Mouse (Mus musculus) kidney, embryonic 14.5 days (tissue): ENCODE results near the gene Rad54l2. TPM values are rescaled to one million over a fixed set of nuclear protein-coding genes. Genes with fewer than 3 reads are reported as not detected.

Source experiments
- ATAC-seq: fragments of 200-750 bp; cut with Nextera tagmentation; 2 replicates; pipeline ENCODE4 v1.8.0; 2017; ENCODE audit warnings: moderate number of reproducible peaks, mild to moderate bottlenecking, moderate TSS enrichment, moderate library complexity; ENCODE audit not compliant: low FRiP score, low TSS enrichment
- H3K27ac ChIP-seq: fragments of 300-500 bp; sonication (generic); 2 replicates; pipeline ENCODE4 v1.5.1; 2014; ENCODE audit warnings: low read depth, mild to moderate bottlenecking, low read length, moderate library complexity, mixed read lengths
- H3K27me3 ChIP-seq: fragments of 300-500 bp; sonication (generic); 2 replicates; pipeline ENCODE4 v1.6.1; 2014; ENCODE audit warnings: mild to moderate bottlenecking, low read length; ENCODE audit not compliant: control insufficient read depth, insufficient read depth
- H3K36me3 ChIP-seq: fragments of 300-500 bp; sonication (generic); 2 replicates; pipeline ENCODE4 v1.6.1; 2014; ENCODE audit warnings: low read length, mixed read lengths; ENCODE audit not compliant: control insufficient read depth, insufficient read depth
- H3K4me1 ChIP-seq: fragments of 300-500 bp; sonication (generic); 2 replicates; pipeline ENCODE4 v1.6.1; 2014; ENCODE audit warnings: low read length, mixed read lengths; ENCODE audit not compliant: control insufficient read depth, insufficient read depth
- H3K4me2 ChIP-seq: fragments of 300-500 bp; sonication (generic); replicated peaks from 2 replicates; pipeline ENCODE4 v1.6.1; 2014; ENCODE audit warnings: low read depth, mild to moderate bottlenecking, low read length
- H3K4me3 ChIP-seq: fragments of 300-500 bp; sonication (generic); 2 replicates; pipeline ENCODE4 v1.5.1; 2014; ENCODE audit warnings: mild to moderate bottlenecking, low read length
- H3K9ac ChIP-seq: fragments of 300-500 bp; sonication (generic); 2 replicates; pipeline ENCODE4 v1.6.1; 2014; ENCODE audit warnings: low read depth, mild to moderate bottlenecking, low read length, moderate library complexity
- H3K9me3 ChIP-seq: fragments of 300-500 bp; sonication (generic); 2 replicates; pipeline ENCODE4 v1.6.1; 2016; ENCODE audit warnings: low read length; ENCODE audit not compliant: control insufficient read depth
- WGBS: fragments of 180-500 bp; shearing (Covaris S2); extraction: QIAGEN DNeasy Blood & Tissue Kit; methylation state at CpG from one replicate; pipeline ENCODE4 v1.1.7; 2014; 5-methylcytosine and 5-hydroxymethylcytosine counted together
- polyA plus RNA-seq: library from polyadenylated mRNA; unstranded; fragments of >200 nt; fragmentation: Nextera tagmentation; extraction: Ambion mirVana; gene quantifications from 2 replicates; pipeline ENCODE4 v1.2.1, GENCODE M21; 2014

Gene Rad54l2
- polyA plus RNA-seq, 1 experiment from 2014 or later: 7.5 TPM

DNA sequence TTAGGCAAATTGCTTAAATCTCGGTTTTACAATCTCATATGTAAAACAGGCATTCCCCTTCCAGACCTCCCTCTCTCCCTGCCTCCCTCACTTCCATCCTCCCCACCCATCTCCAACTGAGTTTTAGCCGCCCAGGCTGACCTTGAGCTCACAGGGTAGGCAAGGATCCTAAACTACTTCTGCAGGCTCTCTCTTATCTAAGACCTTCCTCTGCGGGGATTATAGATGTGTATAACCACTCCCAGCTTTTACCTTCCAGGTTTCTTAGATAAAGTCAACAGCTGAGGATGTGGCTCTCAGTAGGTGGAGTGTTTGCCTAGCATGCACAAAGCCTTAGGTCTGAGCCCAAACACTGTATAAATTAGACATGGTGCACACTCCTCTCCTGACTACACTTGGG lies 18.8 kb downstream of the Rad54l2 start:
- Histone ChIP-seq H3K4me2 (no peak overlapping the region), H3K9ac (no peak overlapping the region), H3K36me3 (no peaks in the 10 kb centered on the region), H3K27ac (no peak overlapping the region), H3K27me3 (no peaks in the 10 kb centered on the region), H3K4me3 (no peak overlapping the region), H3K9me3 (no peaks in the 10 kb centered on the region), H3K4me1 (no peaks in the 10 kb centered on the region)
- ATAC-seq: no peak
- WGBS: 83% methylated on average over 3 of the region's 3 CpGs

DNA sequence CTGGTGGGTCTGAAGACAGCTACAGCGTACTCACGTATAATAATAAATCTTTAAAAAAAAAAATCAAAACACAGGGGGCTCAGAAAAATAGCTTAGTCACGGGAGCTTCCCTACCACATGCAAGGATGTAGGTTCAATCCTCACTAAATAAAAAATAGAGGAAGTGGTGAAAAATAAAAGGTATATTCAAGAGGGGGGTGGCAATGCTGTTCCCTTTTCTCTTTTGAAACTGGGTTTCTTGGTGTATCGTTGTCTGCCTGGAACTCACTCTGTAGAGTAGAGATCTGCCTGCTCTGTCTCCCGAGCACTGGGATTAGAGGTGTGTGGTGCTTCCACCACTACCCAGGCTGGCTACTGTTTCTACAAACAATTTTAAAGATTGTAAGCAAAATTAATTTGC lies 19.2 kb downstream of the Rad54l2 start:
- Histone ChIP-seq H3K27me3 (no peaks in the 10 kb centered on the region), H3K4me2 (no peak overlapping the region), H3K4me1 (no peaks in the 10 kb centered on the region), H3K36me3 (no peaks in the 10 kb centered on the region), H3K4me3 (no peak overlapping the region), H3K27ac (no peak overlapping the region), H3K9me3 (no peaks in the 10 kb centered on the region), H3K9ac (no peak overlapping the region)
- no peak for ATAC-seq
- WGBS: 97% methylated on average over 5 of the region's 5 CpGs

DNA sequence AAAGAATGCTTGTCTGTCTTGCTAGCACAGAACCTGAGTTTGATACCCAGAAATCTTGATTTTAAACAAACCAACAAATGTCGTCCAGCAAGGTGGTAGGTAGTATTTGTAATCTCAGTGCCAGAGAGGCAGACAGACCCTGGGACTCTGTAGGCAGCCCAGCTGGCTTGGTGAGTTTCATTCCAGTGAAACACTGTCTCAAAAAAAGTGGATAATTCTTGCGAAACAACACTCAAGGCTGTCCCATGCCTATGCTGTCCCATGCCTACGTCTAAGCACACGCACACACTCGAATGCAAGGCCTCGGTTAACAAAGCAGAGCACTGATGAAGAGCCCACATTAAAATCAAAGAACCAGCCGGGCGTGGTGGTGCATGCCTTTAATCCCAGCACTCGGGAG lies 32.6 kb downstream of the Rad54l2 start:
- Histone ChIP-seq H3K27me3 (no peaks in the 10 kb centered on the region), H3K4me2 (no peak overlapping the region), H3K4me1 (no peaks in the 10 kb centered on the region), H3K9me3 (no peaks in the 10 kb centered on the region), H3K36me3 (peaks cover 15% of the 10 kb centered on the region; the same call in 1 of the 2 replicates), H3K4me3 (no peak overlapping the region), H3K9ac (no peak overlapping the region), H3K27ac (no peak overlapping the region)
- no peak for ATAC-seq
- 93% methylated on average over 9 of the region's 9 CpGs for WGBS

DNA sequence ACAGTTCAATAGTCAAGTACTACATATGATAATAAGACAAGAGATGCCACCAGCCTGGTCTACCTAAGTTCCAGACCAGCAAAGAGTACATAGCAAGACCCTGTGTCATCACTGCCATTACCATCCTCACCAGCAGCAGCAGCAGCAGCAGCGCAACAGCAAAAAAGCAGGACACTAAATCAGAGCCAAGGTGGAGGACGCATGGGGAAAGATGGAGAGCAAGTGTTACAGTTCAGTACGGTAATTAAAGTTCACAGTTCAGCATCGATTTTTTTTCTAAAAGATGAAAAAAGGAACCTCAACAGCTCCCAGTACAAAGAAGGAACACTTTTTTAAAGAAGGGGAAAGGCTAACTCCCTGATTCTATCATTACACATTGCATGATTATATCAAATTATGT lies 33.2 kb downstream of the Rad54l2 start:
- H3K27ac ChIP-seq: no peak overlapping the region
- 89% methylated on average over 4 of the region's 4 CpGs for whole genome bisulfite sequencing
- no peaks in the 10 kb centered on the region for H3K27me3 ChIP-seq
- no peaks in the 10 kb centered on the region for H3K9me3 ChIP-seq
- peaks cover 15% of the 10 kb centered on the region; the same call in 1 of the 2 replicates for H3K36me3 ChIP-seq
- H3K4me3 ChIP-seq: no peak overlapping the region
- no peak for ATAC-seq
- no peaks in the 10 kb centered on the region for H3K4me1 ChIP-seq
- no peak overlapping the region for H3K4me2 ChIP-seq
- H3K9ac ChIP-seq: no peak overlapping the region

DNA sequence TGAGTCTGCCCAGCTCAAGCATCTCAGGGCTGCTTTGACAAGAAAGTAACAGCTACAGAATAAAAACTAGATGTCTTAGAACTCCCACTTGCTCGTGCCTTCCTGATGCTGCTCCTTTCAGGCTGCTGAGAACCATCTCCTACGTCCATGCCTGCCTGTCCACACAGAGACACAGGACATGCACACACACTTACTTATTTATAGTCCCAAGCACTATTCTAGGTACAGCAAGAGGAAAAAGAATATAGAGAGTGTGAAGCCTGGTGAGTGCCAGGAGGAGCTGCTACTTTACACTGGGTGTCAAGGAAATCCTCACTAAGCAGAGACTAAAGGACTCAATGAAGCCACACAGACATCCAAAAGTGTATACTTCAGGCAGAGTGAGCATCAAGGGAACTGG lies 34.7 kb downstream of the Rad54l2 start:
- H3K36me3 ChIP-seq: peaks cover 15% of the 10 kb centered on the region; the same call in 1 of the 2 replicates
- H3K9ac ChIP-seq: no peak overlapping the region
- no peaks in the 10 kb centered on the region for H3K27me3 ChIP-seq
- H3K4me2 ChIP-seq: no peak overlapping the region
- no peak for ATAC-seq
- H3K27ac ChIP-seq: no peak overlapping the region
- 81% methylated on average over 2 of the region's 2 CpGs for WGBS
- H3K4me1 ChIP-seq: no peaks in the 10 kb centered on the region
- H3K4me3 ChIP-seq: no peak overlapping the region
- no peaks in the 10 kb centered on the region for H3K9me3 ChIP-seq

DNA sequence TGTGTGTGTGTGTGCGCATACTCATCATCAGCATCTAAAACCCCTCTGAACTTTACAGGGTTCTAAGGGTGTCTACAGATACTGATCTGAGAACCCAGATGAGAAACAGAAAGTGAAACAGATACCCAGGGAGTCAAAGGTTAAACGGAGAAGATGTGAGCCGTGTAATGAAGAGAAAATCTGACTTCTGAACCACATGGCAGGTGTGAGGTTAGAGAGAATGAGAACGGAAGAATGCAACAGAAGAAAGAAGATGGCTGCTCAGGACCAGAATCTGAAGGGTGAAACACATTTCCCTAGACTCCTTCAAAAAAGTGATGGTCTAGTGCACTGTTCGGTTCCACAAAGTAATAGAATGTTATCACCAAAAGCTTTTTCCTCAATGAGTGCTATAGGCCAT lies 36.9 kb downstream of the Rad54l2 start:
- no peaks in the 10 kb centered on the region for H3K9me3 ChIP-seq
- H3K27me3 ChIP-seq: no peaks in the 10 kb centered on the region
- H3K4me2 ChIP-seq: no peak overlapping the region
- 68% methylated on average over 5 of the region's 5 CpGs for WGBS
- H3K36me3 ChIP-seq: peaks cover 18% of the 10 kb centered on the region; the same call in 1 of the 2 replicates
- no peak overlapping the region for H3K9ac ChIP-seq
- H3K4me1 ChIP-seq: no peaks in the 10 kb centered on the region
- H3K27ac ChIP-seq: no peak overlapping the region
- no peak for ATAC-seq
- H3K4me3 ChIP-seq: no peak overlapping the region

DNA sequence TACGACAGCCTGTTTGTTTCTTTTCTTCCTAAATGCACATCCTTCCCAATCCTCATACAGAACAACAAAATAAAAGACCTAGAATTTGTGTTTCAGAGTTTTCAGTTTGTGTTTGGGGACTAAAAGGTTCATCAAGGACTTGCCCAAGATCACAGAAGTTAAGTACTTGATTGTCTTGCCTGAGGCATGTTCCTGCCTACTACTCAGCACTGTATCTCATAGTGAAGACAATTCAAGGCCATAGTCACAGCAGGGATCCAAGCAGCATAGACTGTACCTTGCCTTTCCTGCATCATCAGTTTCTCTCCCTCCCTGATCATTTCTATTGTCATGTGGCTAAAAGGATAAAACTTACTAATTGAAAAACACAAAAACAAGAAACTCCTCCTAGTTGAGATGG lies 49.0 kb downstream of the Rad54l2 start:
- H3K27ac ChIP-seq: no peak overlapping the region
- no peaks in the 10 kb centered on the region for H3K36me3 ChIP-seq
- no peaks in the 10 kb centered on the region for H3K4me1 ChIP-seq
- H3K27me3 ChIP-seq: no peaks in the 10 kb centered on the region
- WGBS: 79% methylated on average over 1 of the region's 1 CpGs
- H3K4me3 ChIP-seq: no peak overlapping the region
- H3K9me3 ChIP-seq: peaks cover 3% of the 10 kb centered on the region; the same call in 1 of the 2 replicates
- H3K9ac ChIP-seq: no peak overlapping the region
- ATAC-seq: no peak
- no peak overlapping the region for H3K4me2 ChIP-seq

DNA sequence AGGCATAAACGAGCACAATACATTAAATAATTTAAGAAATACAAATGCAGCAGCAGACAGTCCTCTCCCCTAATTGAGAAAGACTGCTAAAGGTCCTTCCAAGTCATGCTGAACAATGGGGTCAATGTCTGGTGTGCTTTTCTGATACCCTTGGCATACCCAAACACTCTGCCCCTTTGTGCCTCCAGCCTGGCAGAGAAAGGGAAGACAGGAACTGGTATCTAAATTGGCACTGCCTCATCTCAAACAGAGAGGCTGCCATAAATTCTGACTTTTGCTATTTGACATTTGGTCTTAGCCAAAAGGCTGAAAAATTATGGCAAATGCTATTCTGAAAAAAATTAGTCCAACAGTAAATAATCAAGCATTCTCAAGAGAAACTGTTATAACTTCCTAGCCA lies 49.9 kb downstream of the Rad54l2 start:
- Histone ChIP-seq H3K36me3 (no peaks in the 10 kb centered on the region), H3K9me3 (peaks cover 3% of the 10 kb centered on the region; the same call in 1 of the 2 replicates), H3K4me3 (no peak overlapping the region), H3K4me2 (no peak overlapping the region), H3K9ac (no peak overlapping the region), H3K4me1 (no peaks in the 10 kb centered on the region), H3K27me3 (no peaks in the 10 kb centered on the region), H3K27ac (no peak overlapping the region)
- WGBS: 88% methylated on average over 1 of the region's 1 CpGs
- ATAC-seq: no peak

DNA sequence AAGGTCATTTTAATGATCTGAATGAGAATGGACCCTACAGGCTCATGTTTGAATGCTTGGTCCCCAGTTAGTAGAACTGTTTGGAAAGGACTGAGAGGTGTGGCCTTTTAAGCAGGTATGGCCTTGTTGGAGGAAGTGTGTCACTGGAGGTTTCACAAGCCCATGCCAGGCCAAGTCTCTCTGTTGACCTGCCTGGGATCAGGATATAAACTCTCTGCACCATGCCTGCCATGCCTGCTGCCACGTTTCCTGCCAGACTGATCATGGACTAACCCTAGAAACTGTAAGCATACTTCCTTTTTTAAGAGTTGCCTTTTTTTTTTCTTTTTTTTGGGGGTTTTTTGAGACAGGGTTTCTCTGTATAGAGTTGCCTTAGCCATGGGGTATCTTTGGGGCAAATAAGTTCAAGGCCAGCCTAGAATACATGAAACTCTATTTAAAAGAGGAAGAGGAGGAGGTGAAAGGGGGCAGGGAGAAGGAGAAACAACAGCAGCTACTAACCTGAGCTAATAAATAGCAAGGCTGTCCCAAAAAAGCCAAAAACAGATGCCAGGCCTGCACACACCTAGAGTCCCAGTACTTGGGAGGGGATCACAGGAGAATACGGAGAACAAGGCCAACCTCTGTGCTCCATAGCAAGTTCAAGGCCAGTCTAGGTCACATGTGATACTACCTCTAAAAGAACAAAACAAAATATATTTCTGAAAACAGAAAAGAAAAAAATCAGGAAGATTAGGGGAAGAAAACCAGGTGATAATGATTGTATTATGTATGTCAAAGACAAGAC lies 50.6 kb downstream of the Rad54l2 start:
- Histone ChIP-seq H3K27me3 (no peaks in the 10 kb centered on the region), H3K4me2 (no peak overlapping the region), H3K36me3 (no peaks in the 10 kb centered on the region), H3K27ac (no peak overlapping the region), H3K4me1 (no peaks in the 10 kb centered on the region), H3K4me3 (no peak overlapping the region), H3K9ac (no peak overlapping the region), H3K9me3 (peaks cover 3% of the 10 kb centered on the region; the same call in 1 of the 2 replicates)
- 89% methylated on average over 2 of the region's 2 CpGs for WGBS
- ATAC-seq: no peak
